In genomic region chr13:115022117-115022787, GRCm38 (mm10) we compare ENCODE assay signal across 26 mouse cellular contexts.
DNase-seq lines count a peak whose midpoint lies in the region; ATAC-seq and TF ChIP-seq lines count a peak whose summit lies in the region.
"Had no signal": no experiment of that assay in that cellular context is flagged by ENCODE, and none has a peak within 500 bp of the region (broad histone marks: within the 10 kb centered on the region; RNA-seq: fewer than 3 reads in every experiment).

No protein-coding gene starts in this region.

- WGBS in heart, adult 2 months: 46% methylated on average over 6 of the region's 6 CpGs
- WGBS in heart, embryonic 14.5 days: 12% methylated on average over 6 of the region's 6 CpGs
- WGBS in hindbrain, embryonic 11.5 days: 89% methylated on average over 6 of the region's 6 CpGs

- no peaks in the 10 kb centered on the region for H3K27me3 ChIP-seq in heart, adult 2 months (ENCODE audit: control insufficient read depth, insufficient read depth, low read length)
- H3K27me3 ChIP-seq in heart, embryonic 14.5 days (ENCODE audit: control insufficient read depth, insufficient read depth, low read length): no peaks in the 10 kb centered on the region
- no peaks in the 10 kb centered on the region for H3K27me3 ChIP-seq in hindbrain, embryonic 11.5 days (ENCODE audit: control insufficient read depth, insufficient read depth, low read length)
- H3K27me3 ChIP-seq: embryonic facial prominence, embryonic 15.5 days; hindbrain, embryonic 12.5 days; intestine, embryonic 15.5 days; midbrain, embryonic 13.5 days had no signal

- H3K9me3 ChIP-seq in heart, embryonic 14.5 days (ENCODE audit: control insufficient read depth, low read length): no peaks in the 10 kb centered on the region
- no peaks in the 10 kb centered on the region for H3K9me3 ChIP-seq in hindbrain, embryonic 11.5 days (ENCODE audit: control insufficient read depth, low read length)
- H3K9me3 ChIP-seq: embryonic facial prominence, embryonic 10.5 days; embryonic facial prominence, embryonic 15.5 days; hindbrain, embryonic 12.5 days; intestine, embryonic 15.5 days; midbrain, embryonic 13.5 days had no signal

- H3K4me2 ChIP-seq in heart, embryonic 14.5 days (ENCODE audit: low read length): peak overlapping the region; percentile 41
- H3K4me2 ChIP-seq in hindbrain, embryonic 11.5 days (replicated peaks; ENCODE audit: low read depth, low read length): no peak overlapping the region
- H3K4me2 ChIP-seq: embryonic facial prominence, embryonic 15.5 days; hindbrain, embryonic 12.5 days; intestine, embryonic 15.5 days; midbrain, embryonic 13.5 days had no signal

- H3K9ac ChIP-seq in heart, adult 2 months (ENCODE audit: low read depth, low read length): no peak overlapping the region
- H3K9ac ChIP-seq in heart, embryonic 14.5 days (ENCODE audit: low read length): no peak overlapping the region; the same call in 1 of the 2 replicates
- no peak overlapping the region for H3K9ac ChIP-seq in hindbrain, embryonic 11.5 days (ENCODE audit: low read depth, low read length)
- H3K9ac ChIP-seq: embryonic facial prominence, embryonic 15.5 days; hindbrain, embryonic 12.5 days; intestine, embryonic 15.5 days; liver, embryonic 14.5 days; midbrain, embryonic 13.5 days had no signal

- TF ChIP-seq EP300 in heart, adult 2 months (IDR thresholded peaks at IDR 0.05; ENCODE audit: insufficient read depth, low read depth, low read length): no peak

- no peak for TF ChIP-seq POLR2A in heart, adult 2 months (IDR thresholded peaks at IDR 0.05; ENCODE audit: insufficient read depth, low read depth, low read length)

- H3K36me3 ChIP-seq in heart, adult 2 months (ENCODE audit: control insufficient read depth, insufficient read depth, low read length): peaks cover 24% of the 10 kb centered on the region
- H3K36me3 ChIP-seq in heart, embryonic 14.5 days (ENCODE audit: control insufficient read depth, insufficient read depth, low read length): peaks cover 3% of the 10 kb centered on the region; the same call in 1 of the 2 replicates
- H3K36me3 ChIP-seq in hindbrain, embryonic 11.5 days (ENCODE audit: control insufficient read depth, insufficient read depth, low read length): no peaks in the 10 kb centered on the region
- H3K36me3 ChIP-seq: embryonic facial prominence, embryonic 10.5 days; embryonic facial prominence, embryonic 15.5 days; hindbrain, embryonic 12.5 days; intestine, embryonic 15.5 days; midbrain, embryonic 13.5 days had no signal

- H3K4me1 ChIP-seq in heart, adult 2 months (ENCODE audit: control insufficient read depth, insufficient read depth, low read length): peaks cover 14% of the 10 kb centered on the region
- H3K4me1 ChIP-seq in heart, embryonic 14.5 days (ENCODE audit: control insufficient read depth in 2 of 2, insufficient read depth in 2 of 2, low read length in 2 of 2): peaks cover 15 to 36% of the 10 kb centered on the region in 2 experiments
- no peaks in the 10 kb centered on the region for H3K4me1 ChIP-seq in hindbrain, embryonic 11.5 days (replicated peaks; ENCODE audit: control insufficient read depth, insufficient read depth, low read length)
- H3K4me1 ChIP-seq: embryonic facial prominence, embryonic 10.5 days; embryonic facial prominence, embryonic 15.5 days; hindbrain, embryonic 12.5 days; intestine, embryonic 15.5 days; midbrain, embryonic 13.5 days had no signal

- TF ChIP-seq CTCF in heart, adult 2 months (IDR thresholded peaks at IDR 0.05): no peak

- H3K27ac ChIP-seq in heart, adult 2 months: peak overlapping the region; percentile 2
- peak overlapping the region; percentile 83 to 87 for H3K27ac ChIP-seq in heart, embryonic 14.5 days (replicated peaks in 1 of 2; ENCODE audit: control insufficient read depth in 1 of 2, insufficient read depth in 1 of 2, low read depth in 2 of 2, low read length in 2 of 2)
- H3K27ac ChIP-seq in hindbrain, embryonic 11.5 days (ENCODE audit: low read depth, low read length): no peak overlapping the region
- H3K27ac ChIP-seq: embryonic facial prominence, embryonic 10.5 days; embryonic facial prominence, embryonic 15.5 days; hindbrain, embryonic 12.5 days; hindbrain, postnatal 0 days; intestine, embryonic 15.5 days; kidney, postnatal 0 days; liver, embryonic 14.5 days; macrophage; midbrain, embryonic 13.5 days had no signal

- no peaks in the 10 kb centered on the region for H3K79me2 ChIP-seq in heart, adult 2 months (replicated peaks; ENCODE audit: control insufficient read depth, insufficient read depth, low read length)

- intact Hi-C loops in heart, adult 2 months (cut with DNase I): no loop called here
- intact Hi-C loops in heart, postnatal 14 days (cut with DNase I): no loop called here

- ATAC-seq in heart, embryonic 14.5 days (ENCODE audit: insufficient number of reproducible peaks, insufficient read depth, low FRiP score, low read depth): peak; percentile 78
- ATAC-seq in hindbrain, embryonic 11.5 days (ENCODE audit: low FRiP score): no peak
- no peak for ATAC-seq in erythroblast, adult 5-6 weeks (replicated peaks; ENCODE audit: low FRiP score, poor library complexity, severe bottlenecking)
- ATAC-seq: forebrain, embryonic 14.5 days; hindbrain, postnatal 0 days; midbrain, embryonic 13.5 days had no signal

- H3K4me3 ChIP-seq in heart, adult 2 months: no peak overlapping the region
- no peak overlapping the region for H3K4me3 ChIP-seq in heart, embryonic 14.5 days (ENCODE audit: control insufficient read depth in 1 of 2, insufficient read depth in 1 of 2, low read depth in 1 of 2, low read length in 2 of 2)
- no peak overlapping the region for H3K4me3 ChIP-seq in hindbrain, embryonic 11.5 days (ENCODE audit: low read depth, low read length)
- H3K4me3 ChIP-seq: embryonic facial prominence, embryonic 10.5 days; embryonic facial prominence, embryonic 15.5 days; hindbrain, embryonic 12.5 days; intestine, embryonic 15.5 days; midbrain, embryonic 13.5 days had no signal

- DNase-seq in heart, adult 2 months: no peak
- DNase-seq in heart, postnatal 14 days: no peak
- peak; percentile 5 for DNase-seq in ES-CJ7 (ENCODE audit: low read depth, low spot score)
- peak; percentile 29 for DNase-seq in heart, postnatal 4 days
- no peak for DNase-seq in hindbrain, embryonic 11.5 days (ENCODE audit: low spot score)
- DNase-seq: adrenal gland, adult 8-10 months; cerebellum, adult 8-10 months; cerebellum, postnatal 25 days; kidney, adult 8-10 months; liver; lung, adult 2 months; lung, postnatal 10 days; thymus, adult 2 months; thymus, postnatal 36 days had no signal

Comparison
In these comparisons a context has a peak if more than half of its experiments do, and no peak if none do; other contexts are left out.
1. DNase-seq: peak in ES-CJ7 (single experiment) and heart, postnatal 4 days (single experiment); none in heart, adult 2 months (0 of 2), heart, postnatal 14 days (0 of 2) and hindbrain, embryonic 11.5 days (single experiment).